Mouse (Mus musculus) layer of hippocampus, postnatal 14 days (tissue): ENCODE results near the gene Gk. TPM values are rescaled to one million over a fixed set of nuclear protein-coding genes. Genes with fewer than 3 reads are reported as not detected.

Experiments
- total RNA-seq, 2 experiments: library from RNA; stranded (reverse); gene quantifications; 2 replicates each; pipeline ENCODE4 v1.2.3; 2021

The Gk gene
- total RNA-seq, 2 experiments from 2014 or later = 25.6 to 32.5 TPM

Other genes starting within 250 kb of the Gk start
- 10 to 100 TPM; 15.2 to 15.6 TPM for gene Tab3, start 202.8 kb downstream of the Gk start, total RNA-seq
- under 1 TPM in 1 of 2 experiments, not detected in 1; 0.12 TPM for gene 5430427O19Rik, start 93.5 kb upstream of the Gk start, total RNA-seq